Mouse (Mus musculus) liver, adult 2 months (tissue): ENCODE results near the gene Lgalsl.

Experiments
- CTCF ChIP-seq: fragments of 200-500 bp; IDR thresholded peaks from 2 replicates; pipeline ENCODE4 v1.5.1; 2011; ENCODE audit warnings: low read depth, low read length, control low read depth
- POLR2A ChIP-seq: fragments of 200-500 bp; IDR thresholded peaks from 2 replicates; pipeline ENCODE4 v1.6.1; 2011; ENCODE audit warnings: low read length, control low read depth; ENCODE audit not compliant: insufficient read depth; ENCODE audit errors: extremely low read depth

- TF ChIP-seq POLR2A, result no peak
- TF ChIP-seq CTCF, result no peak
Observed at GRCm38 (mm10) chr11:20788070-20788469, 42.8 kb downstream of the Lgalsl start.
